Mouse (Mus musculus): ENCODE measurements around the gene Usp13. TPM values are rescaled to one million over a fixed set of nuclear protein-coding genes. Genes with fewer than 3 reads are reported as not detected.

Usp13 gene
- 1.2 TPM for polyA plus RNA-seq (2014; fragmentation: Illumina TruSeq; extraction: RNeasy Lipid Tissue Mini Kit (QIAGEN cat#74804); ENCODE audit: low read depth, low replicate concordance)

GRCm38 (mm10) chr3:32817357-32818326 is at the start of gene Usp13:
Gene Usp13, plus strand, starts transcription at chr3:32817546.

Other genes with a start within 250 kb of the Usp13 start
- gene Gnb4, start 201.0 kb upstream of the Usp13 start, polyA plus RNA-seq (2014; fragmentation: Illumina TruSeq; extraction: RNeasy Lipid Tissue Mini Kit (QIAGEN cat#74804); ENCODE audit: low read depth, low replicate concordance), result 19.8 TPM
- 36.1 TPM for gene Actl6a, start 111.2 kb upstream of the Usp13 start, polyA plus RNA-seq (2014; fragmentation: Illumina TruSeq; extraction: RNeasy Lipid Tissue Mini Kit (QIAGEN cat#74804); ENCODE audit: low read depth, low replicate concordance)
- 389 TPM for gene Ndufb5, start 80.6 kb upstream of the Usp13 start, polyA plus RNA-seq (2014; fragmentation: Illumina TruSeq; extraction: RNeasy Lipid Tissue Mini Kit (QIAGEN cat#74804); ENCODE audit: low read depth, low replicate concordance)
- 48.4 TPM for gene Mrpl47, start 79.9 kb upstream of the Usp13 start, polyA plus RNA-seq (2014; fragmentation: Illumina TruSeq; extraction: RNeasy Lipid Tissue Mini Kit (QIAGEN cat#74804); ENCODE audit: low read depth, low replicate concordance)